In the genomic region with DNA sequence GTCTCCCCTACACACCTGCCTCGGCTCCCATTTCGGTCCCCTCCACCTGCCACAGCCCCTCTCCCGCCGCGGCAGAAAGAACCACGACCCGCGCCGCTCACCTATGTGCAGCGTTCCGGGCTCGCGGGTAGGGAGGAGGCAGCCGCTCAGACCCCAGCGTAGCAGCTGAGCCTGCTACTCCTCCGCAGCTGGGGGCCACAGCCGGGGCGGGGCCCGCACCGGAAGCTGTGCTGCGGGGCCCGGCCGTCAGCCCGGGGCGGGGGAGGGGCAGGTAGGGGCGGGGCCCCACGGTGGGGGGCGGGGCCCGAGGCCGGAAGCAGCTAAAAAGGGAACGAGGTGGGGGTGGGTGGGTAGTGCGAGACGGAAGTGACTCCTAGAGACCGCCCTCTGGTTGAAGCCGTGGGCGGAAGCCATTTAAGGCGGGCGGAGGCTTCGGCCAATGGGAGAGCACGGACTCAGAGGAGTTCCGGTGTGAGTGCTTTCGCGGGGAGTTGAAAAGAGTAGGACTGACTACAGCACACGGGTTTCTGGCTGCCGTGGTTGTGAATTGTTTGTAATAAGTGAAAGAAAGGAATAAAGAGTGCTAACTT, we compare ENCODE assay signal across 7 mouse cellular contexts. TPM values are rescaled to one million over a fixed set of nuclear protein-coding genes. Genes with fewer than 3 reads are reported as not detected.
A peak's percentile ranks its signal among the peaks of the same experiment; 100 is the strongest.
DNase-seq lines count a peak whose midpoint lies in the region; ATAC-seq lines count a peak whose summit lies in the region.

Gene Arid3b (minus strand): TSS at position 213 of the 590 bp plus-strand sequence.

- peak; percentile 100 for ATAC-seq in intestine, embryonic 16.5 days
- ATAC-seq in midbrain, embryonic 11.5 days (ENCODE audit: low FRiP score), result peak; percentile 99

- peak within 1 kb of the TSS; percentile 17; the same call in 1 of the 2 replicates for H3K27ac ChIP-seq in intestine, embryonic 16.5 days (ENCODE audit: low read length)
- peak within 1 kb of the TSS; percentile 76 for H3K27ac ChIP-seq in midbrain, embryonic 11.5 days (ENCODE audit: low read depth, low read length)

- H3K9ac ChIP-seq in intestine, embryonic 16.5 days (ENCODE audit: low read depth, low read length), result peak within 1 kb of the TSS; percentile 76
- H3K9ac ChIP-seq in midbrain, embryonic 11.5 days (ENCODE audit: low read length), result peak within 1 kb of the TSS; percentile 81

- intact Hi-C loops in gastrocnemius, postnatal 36 days (cut with DNase I), result loop anchor here (5.0 kb wide), 1 partner anchor 64 kb away; no protein-coding TSS in a partner anchor
- intact Hi-C loops in left cerebral cortex, postnatal 36 days (cut with DNase I), result loop anchor here (2.0 kb wide), 1 partner anchor 74 kb away; no protein-coding TSS in a partner anchor

- H3K36me3 ChIP-seq in intestine, embryonic 16.5 days (ENCODE audit: control insufficient read depth, insufficient read depth, low read length), result no peaks in the 10 kb centered on the region
- H3K36me3 ChIP-seq in midbrain, embryonic 11.5 days (ENCODE audit: control insufficient read depth, insufficient read depth, low read length), result no peaks in the 10 kb centered on the region

- peak within 1 kb of the TSS; percentile 77 for H3K4me3 ChIP-seq in intestine, embryonic 16.5 days (ENCODE audit: low read length)
- H3K4me3 ChIP-seq in midbrain, embryonic 11.5 days (ENCODE audit: low read depth, low read length), result peak within 1 kb of the TSS; percentile 82

- peaks cover 3% of the 10 kb centered on the region; the same call in 1 of the 2 replicates for H3K27me3 ChIP-seq in intestine, embryonic 16.5 days (replicated peaks; ENCODE audit: control insufficient read depth, insufficient read depth, low read length)
- no peaks in the 10 kb centered on the region for H3K27me3 ChIP-seq in midbrain, embryonic 11.5 days (ENCODE audit: control insufficient read depth, insufficient read depth, low read length)

- peak; percentile 95 for DNase-seq in adrenal gland, adult 2 months
- peak; percentile 94 for DNase-seq in embryo, embryonic 11.5 days (ENCODE audit: low read depth, low spot score)
- DNase-seq in gastrocnemius, postnatal 36 days, result peak; percentile 83 to 90
- peak; percentile 89 for DNase-seq in left cerebral cortex, postnatal 36 days (ENCODE audit: low spot score in 2 of 2)
- peak; percentile 98 for DNase-seq in midbrain, embryonic 11.5 days (ENCODE audit: low spot score, missing footprints)
- DNase-seq in skeletal muscle tissue, adult 2 months (ENCODE audit: low read depth, low spot score), result peak; percentile 92

- no peaks in the 10 kb centered on the region for H3K9me3 ChIP-seq in intestine, embryonic 16.5 days (ENCODE audit: control insufficient read depth, low read length)
- H3K9me3 ChIP-seq in midbrain, embryonic 11.5 days (ENCODE audit: control insufficient read depth, low read length), result no peaks in the 10 kb centered on the region

- WGBS in intestine, embryonic 16.5 days, result 1% methylated on average over 41 of the region's 45 CpGs
- WGBS in midbrain, embryonic 11.5 days, result under 1% methylated on average over 44 of the region's 45 CpGs

- peaks cover 15% of the 10 kb centered on the region for H3K4me1 ChIP-seq in intestine, embryonic 16.5 days (ENCODE audit: control insufficient read depth, insufficient read depth, low read length)
- H3K4me1 ChIP-seq in midbrain, embryonic 11.5 days (ENCODE audit: control insufficient read depth, insufficient read depth, low read length), result peaks cover 12% of the 10 kb centered on the region

- H3K4me2 ChIP-seq in intestine, embryonic 16.5 days (ENCODE audit: low read depth, low read length), result peak within 1 kb of the TSS; percentile 82
- peak within 1 kb of the TSS; percentile 67 for H3K4me2 ChIP-seq in midbrain, embryonic 11.5 days

RNA-seq across cellular contexts. Expression of gene Arid3b, which starts in this region (rescaled TPM):
- total RNA-seq in adrenal gland, adult 2 months (2021), result 1 to 10 TPM; 3.4 to 5.5 TPM
- 6.9 and 8.8 TPM in 2 replicates for polyA plus RNA-seq in adrenal gland, adult 2 months (2012; rRNA removed)
- total RNA-seq in gastrocnemius, postnatal 36 days (2021), result 1 to 10 TPM; 2.4 to 3.5 TPM
- polyA plus RNA-seq in intestine, embryonic 16.5 days (2015; fragmentation: Nextera tagmentation; extraction: Ambion mirVana), result 7.5 and 8.7 TPM in 2 replicates
- total RNA-seq in left cerebral cortex, postnatal 36 days (2021), result 10 to 100 TPM in 1 of 2 experiments, 1 to 10 TPM in 1; 6.4 to 13.5 TPM
- polyA plus RNA-seq in midbrain, embryonic 11.5 days (2014; fragmentation: Nextera tagmentation; extraction: Ambion mirVana), result 22.0 and 25.7 TPM in 2 replicates

Comparison
In these comparisons a context has a peak if more than half of its experiments do, and no peak if none do; other contexts are left out.
1. Peak in every context shown above with its lines: DNase-seq, ATAC-seq, H3K4me3 ChIP-seq and H3K27ac ChIP-seq.